Mouse (Mus musculus) sigmoid colon, adult 10 weeks (tissue): ENCODE measurements around the gene D430019H16Rik. TPM values are rescaled to one million over a fixed set of nuclear protein-coding genes. Genes with fewer than 3 reads are reported as not detected.

Experiments used
- polyA plus RNA-seq: library from polyadenylated mRNA; stranded (reverse); fragments of 350-450 nt; fragmentation: Illumina TruSeq; extraction: RNeasy Lipid Tissue Mini Kit (QIAGEN cat#74804); gene quantifications from one replicate; pipeline ENCODE4 v1.2.3, GENCODE M21; 2014; ENCODE audit warnings: low read depth, low replicate concordance

The D430019H16Rik gene
- 1.0 TPM for polyA plus RNA-seq

DNA sequence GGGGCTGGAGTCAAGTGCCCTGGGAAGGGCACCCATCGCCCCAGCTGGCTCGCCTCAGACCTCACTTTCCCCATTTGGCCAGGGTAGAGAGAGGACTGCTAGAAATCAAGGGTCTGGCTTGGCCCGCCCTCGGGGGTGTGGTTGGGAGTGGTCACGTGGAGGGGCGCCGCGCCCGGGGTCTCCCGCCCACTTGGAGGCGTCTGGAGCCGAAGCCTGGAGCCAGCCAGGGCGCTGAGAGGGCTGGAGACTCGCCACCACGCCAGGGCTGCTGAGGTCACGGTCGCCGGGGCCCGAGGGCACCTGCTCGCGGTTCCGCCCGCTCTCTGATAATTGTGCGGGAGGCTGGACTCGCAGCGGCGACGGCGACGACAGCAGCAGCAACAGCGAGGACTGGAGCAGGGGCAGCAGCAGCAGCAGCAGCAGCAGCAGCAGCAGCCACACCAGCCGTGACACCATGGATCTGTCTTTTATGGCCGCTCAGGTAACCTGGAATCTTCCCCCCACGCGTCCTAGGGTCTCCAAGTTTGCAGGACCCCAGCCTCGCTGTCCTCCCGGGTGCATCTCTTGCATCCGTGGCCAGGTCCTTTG is at the start of gene D430019H16Rik:
Gene D430019H16Rik (plus strand): TSS at position 187 of the 588 bp plus-strand sequence.

Other genes with a start within 250 kb of the D430019H16Rik start
- not detected for gene Tcl1, start 231.1 kb upstream of the D430019H16Rik start, polyA plus RNA-seq
- not detected for gene Tunar, start 120.0 kb upstream of the D430019H16Rik start, polyA plus RNA-seq
- 3.5 TPM for gene Bdkrb2, start 109.4 kb downstream of the D430019H16Rik start, polyA plus RNA-seq
- not detected for gene Bdkrb1, start 149.2 kb downstream of the D430019H16Rik start, polyA plus RNA-seq
- 37.4 TPM for gene Gskip, start 231.0 kb downstream of the D430019H16Rik start, polyA plus RNA-seq
- 10.5 TPM for gene Atg2b, start 231.4 kb downstream of the D430019H16Rik start, polyA plus RNA-seq